Mouse (Mus musculus) forebrain, embryonic 16.5 days (tissue): Measurements from ENCODE around the gene Glod4. TPM values are rescaled to one million over a fixed set of nuclear protein-coding genes. Genes with fewer than 3 reads are reported as not detected.

Experiments
- ATAC-seq: fragments of 200-750 bp; cut with Nextera tagmentation; 2 replicates; pipeline ENCODE4 v1.8.0; 2017; ENCODE audit warnings: mild to moderate bottlenecking, moderate library complexity
- H3K27ac ChIP-seq: fragments of 300-500 bp; sonication (generic); 2 replicates; pipeline ENCODE4 v1.5.1; 2014; ENCODE audit warnings: low read length, control low read depth
- H3K27me3 ChIP-seq: fragments of 300-500 bp; sonication (generic); replicated peaks from 2 replicates; pipeline ENCODE4 v1.6.1; 2014; ENCODE audit warnings: low read length; ENCODE audit not compliant: control insufficient read depth, insufficient read depth
- H3K36me3 ChIP-seq: fragments of 300-500 bp; sonication (generic); 2 replicates; pipeline ENCODE4 v1.6.1; 2014; ENCODE audit not compliant: control insufficient read depth, insufficient read depth
- H3K4me1 ChIP-seq: fragments of 300-500 bp; sonication (generic); replicated peaks from 2 replicates; pipeline ENCODE4 v1.6.1; 2014; ENCODE audit warnings: low read length; ENCODE audit not compliant: control insufficient read depth, insufficient read depth
- H3K4me2 ChIP-seq: fragments of 300-500 bp; sonication (generic); 2 replicates; pipeline ENCODE4 v1.6.1; 2014; ENCODE audit warnings: mild to moderate bottlenecking, low read length, control low read depth
- H3K4me3 ChIP-seq: fragments of 300-500 bp; sonication (generic); replicated peaks from 2 replicates; pipeline ENCODE4 v1.5.1; 2014; ENCODE audit warnings: mild to moderate bottlenecking, low read length, control low read depth
- H3K9ac ChIP-seq: fragments of 300-500 bp; sonication (generic); replicated peaks from 2 replicates; pipeline ENCODE4 v1.6.1; 2014; ENCODE audit warnings: low read depth, low read length, control low read depth
- H3K9me3 ChIP-seq: fragments of 300-500 bp; sonication (generic); 2 replicates; pipeline ENCODE4 v1.6.1; 2016; ENCODE audit warnings: low read length; ENCODE audit not compliant: control insufficient read depth
- WGBS: fragments of 180-500 bp; shearing (Covaris S2); extraction: QIAGEN DNeasy Blood & Tissue Kit; methylation state at CpG from one replicate; pipeline ENCODE4 v1.1.7; 2014; 5-methylcytosine and 5-hydroxymethylcytosine counted together
- polyA plus RNA-seq: library from polyadenylated mRNA; unstranded; fragments of >200 nt; fragmentation: Nextera tagmentation; extraction: Ambion mirVana; gene quantifications from 2 replicates; pipeline ENCODE4 v1.2.1, GENCODE M21; 2015

The Glod4 gene
- polyA plus RNA-seq, 1 experiment from 2014 or later: 127 TPM

GRCm38 (mm10) chr11:76246439-76246838 lies 2.9 kb upstream of the Glod4 start:
- H3K36me3 ChIP-seq: no peaks in the 10 kb centered on the region
- no peak for ATAC-seq
- H3K4me1 ChIP-seq: peaks cover 16% of the 10 kb centered on the region
- no peak overlapping the region for H3K9ac ChIP-seq
- no peaks in the 10 kb centered on the region for H3K9me3 ChIP-seq
- no peak overlapping the region for H3K27ac ChIP-seq
- no peak overlapping the region for H3K4me2 ChIP-seq
- no peak overlapping the region for H3K4me3 ChIP-seq
- H3K27me3 ChIP-seq: no peaks in the 10 kb centered on the region

- peak overlapping the region; percentile 68 for H3K4me3 ChIP-seq
- no peak; the same call in 1 of the 2 replicates for ATAC-seq
- no peaks in the 10 kb centered on the region for H3K9me3 ChIP-seq
- H3K27me3 ChIP-seq: no peaks in the 10 kb centered on the region
- 2% methylated on average over 34 of the region's 34 CpGs for WGBS
- H3K27ac ChIP-seq: no peak overlapping the region
- peak overlapping the region; percentile 87 for H3K4me2 ChIP-seq
- peaks cover 2% of the 10 kb centered on the region; the same call in 1 of the 2 replicates for H3K36me3 ChIP-seq
- H3K4me1 ChIP-seq: peaks cover 16% of the 10 kb centered on the region
- H3K9ac ChIP-seq: peak overlapping the region; percentile 77
Measured at GRCm38 (mm10) chr11:76243811-76244546, 454 bp upstream of the Glod4 start.

GRCm38 (mm10) chr11:76239750-76240149 lies 3.8 kb downstream of the Glod4 start:
- H3K4me2 ChIP-seq: no peak overlapping the region
- no peak overlapping the region for H3K27ac ChIP-seq
- H3K27me3 ChIP-seq: no peaks in the 10 kb centered on the region
- peaks cover 13% of the 10 kb centered on the region for H3K4me1 ChIP-seq
- H3K36me3 ChIP-seq: peaks cover 6% of the 10 kb centered on the region
- H3K9me3 ChIP-seq: no peaks in the 10 kb centered on the region
- ATAC-seq: no peak
- H3K4me3 ChIP-seq: no peak overlapping the region
- H3K9ac ChIP-seq: no peak overlapping the region
- 97% methylated on average over 2 of the region's 2 CpGs for WGBS

GRCm38 (mm10) chr11:76236136-76236535 lies 7.4 kb downstream of the Glod4 start:
- H3K27ac ChIP-seq: no peak overlapping the region
- H3K4me1 ChIP-seq: no peaks in the 10 kb centered on the region
- H3K9ac ChIP-seq: no peak overlapping the region
- WGBS: 97% methylated on average over 3 of the region's 3 CpGs
- H3K27me3 ChIP-seq: no peaks in the 10 kb centered on the region
- no peak overlapping the region for H3K4me2 ChIP-seq
- ATAC-seq: no peak
- H3K4me3 ChIP-seq: no peak overlapping the region
- H3K36me3 ChIP-seq: peaks cover 25% of the 10 kb centered on the region
- H3K9me3 ChIP-seq: no peaks in the 10 kb centered on the region

GRCm38 (mm10) chr11:76225051-76225450 lies 18.5 kb downstream of the Glod4 start:
- Histone ChIP-seq H3K4me3 (no peak overlapping the region), H3K9ac (no peak overlapping the region)

GRCm38 (mm10) chr11:76224631-76225030 lies 18.9 kb downstream of the Glod4 start:
- H3K4me2 ChIP-seq: no peak overlapping the region
- ATAC-seq: no peak
- H3K9me3 ChIP-seq: no peaks in the 10 kb centered on the region
- H3K4me3 ChIP-seq: no peak overlapping the region
- H3K27ac ChIP-seq: no peak overlapping the region
- whole genome bisulfite sequencing: 91% methylated on average over 5 of the region's 5 CpGs
- no peak overlapping the region for H3K9ac ChIP-seq
- H3K36me3 ChIP-seq: 0 out of 2 replicates have a peak, but pooled peaks cover 3% of the 10 kb centered on the region
- H3K27me3 ChIP-seq: no peaks in the 10 kb centered on the region
- no peaks in the 10 kb centered on the region for H3K4me1 ChIP-seq

More at GRCm38 (mm10) chr11:76225051-76225450, 18.5 kb downstream of the Glod4 start:
- ATAC-seq: no peak
- Histone ChIP-seq H3K27me3 (no peaks in the 10 kb centered on the region), H3K4me1 (no peaks in the 10 kb centered on the region), H3K36me3 (0 out of 2 replicates have a peak, but pooled peaks cover 3% of the 10 kb centered on the region), H3K9me3 (no peaks in the 10 kb centered on the region), H3K4me2 (no peak overlapping the region), H3K27ac (no peak overlapping the region)

- peak within 1 kb of the TSS; percentile 74 for H3K4me2 ChIP-seq
- H3K36me3 ChIP-seq: peaks cover 8% of the 10 kb centered on the region; the same call in 1 of the 2 replicates
- H3K27ac ChIP-seq: peak within 1 kb of the TSS; percentile 91
- peak within 1 kb of the TSS; percentile 89 for H3K4me3 ChIP-seq
- H3K9ac ChIP-seq: peak within 1 kb of the TSS; percentile 96
- ATAC-seq: peak; percentile 99
- under 1% methylated on average over 35 of the region's 35 CpGs for WGBS
- no peaks in the 10 kb centered on the region for H3K27me3 ChIP-seq
- H3K9me3 ChIP-seq: no peaks in the 10 kb centered on the region
- peaks cover 7% of the 10 kb centered on the region for H3K4me1 ChIP-seq
Measured at GRCm38 (mm10) chr11:76217390-76217800, 26.1 kb downstream of the Glod4 start, which contains the start of the genes Dbil5 and Gemin4. TSS of gene Dbil5 (plus strand) at chr11:76217608. TSS of gene Gemin4 (minus strand) at chr11:76217664.

- Histone ChIP-seq H3K27me3 (no peaks in the 10 kb centered on the region), H3K4me1 (peaks cover 7% of the 10 kb centered on the region), H3K4me3 (peak overlapping the region; percentile 89), H3K27ac (peak overlapping the region; percentile 91), H3K4me2 (peak overlapping the region; percentile 74), H3K9ac (peak overlapping the region; percentile 96), H3K9me3 (no peaks in the 10 kb centered on the region), H3K36me3 (peaks cover 5% of the 10 kb centered on the region; the same call in 1 of the 2 replicates)
- peak; percentile 51 for ATAC-seq
- WGBS: 2% methylated on average over 33 of the region's 33 CpGs
Measured at GRCm38 (mm10) chr11:76216681-76217389, 26.7 kb downstream of the Glod4 start.

GRCm38 (mm10) chr11:76216049-76216540 lies 27.4 kb downstream of the Glod4 start:
- Histone ChIP-seq H3K27me3 (no peaks in the 10 kb centered on the region), H3K36me3 (peaks cover 5% of the 10 kb centered on the region; the same call in 1 of the 2 replicates), H3K4me2 (no peak overlapping the region; the same call in 1 of the 2 replicates), H3K9me3 (no peaks in the 10 kb centered on the region), H3K9ac (no peak overlapping the region), H3K4me1 (peaks cover 7% of the 10 kb centered on the region), H3K27ac (no peak overlapping the region), H3K4me3 (0 out of 2 replicates have a peak overlapping the region, but pooled peaks have one; percentile 89)
- 93% methylated on average over 5 of the region's 5 CpGs for WGBS
- ATAC-seq: no peak
